Mouse (Mus musculus) embryonic stem cell, embryonic (primary cell): ENCODE measurements at regions not wholly inside any gene's neighbourhood (a gene's known extent, or its start where the extent isn't known, plus 50 kb on each side); places are given as distances from the start of the nearest gene placed in this dataset.
"Not testable (repeated sequence)": the region's sequence is repeated elsewhere in the genome, so short reads cannot be mapped to it uniquely, and the experiment has no call there.

Source experiments
- CTCF ChIA-PET, 4 experiments: fragments of 300-600 bp in 2 of 4; fragments of 350-600 bp in 2 of 4; sonication (Branson Sonifier 250); formaldehyde crosslinking; loops; one replicate each; lab custom pipeline; 2022; ENCODE audit warnings: inconsistent platforms in 2 of 4; lab: Charles Lee
- POLR2A ChIA-PET, 4 experiments: fragments of 300-600 bp in 2 of 4; fragments of 350-600 bp in 2 of 4; sonication (Branson Sonifier 250); formaldehyde crosslinking; loops; one replicate each; lab custom pipeline; 2022; ENCODE audit warnings: antibody characterized with exemption in 4 of 4, inconsistent platforms in 1 of 4; lab: Charles Lee

- POLR2A ChIA-PET, CTCF ChIA-PET: not testable (repeated sequence)
Observed at GRCm38 (mm10) chr3:82219192-82219885, 73.8 kb upstream of the Gucy1a1 start.

DNA sequence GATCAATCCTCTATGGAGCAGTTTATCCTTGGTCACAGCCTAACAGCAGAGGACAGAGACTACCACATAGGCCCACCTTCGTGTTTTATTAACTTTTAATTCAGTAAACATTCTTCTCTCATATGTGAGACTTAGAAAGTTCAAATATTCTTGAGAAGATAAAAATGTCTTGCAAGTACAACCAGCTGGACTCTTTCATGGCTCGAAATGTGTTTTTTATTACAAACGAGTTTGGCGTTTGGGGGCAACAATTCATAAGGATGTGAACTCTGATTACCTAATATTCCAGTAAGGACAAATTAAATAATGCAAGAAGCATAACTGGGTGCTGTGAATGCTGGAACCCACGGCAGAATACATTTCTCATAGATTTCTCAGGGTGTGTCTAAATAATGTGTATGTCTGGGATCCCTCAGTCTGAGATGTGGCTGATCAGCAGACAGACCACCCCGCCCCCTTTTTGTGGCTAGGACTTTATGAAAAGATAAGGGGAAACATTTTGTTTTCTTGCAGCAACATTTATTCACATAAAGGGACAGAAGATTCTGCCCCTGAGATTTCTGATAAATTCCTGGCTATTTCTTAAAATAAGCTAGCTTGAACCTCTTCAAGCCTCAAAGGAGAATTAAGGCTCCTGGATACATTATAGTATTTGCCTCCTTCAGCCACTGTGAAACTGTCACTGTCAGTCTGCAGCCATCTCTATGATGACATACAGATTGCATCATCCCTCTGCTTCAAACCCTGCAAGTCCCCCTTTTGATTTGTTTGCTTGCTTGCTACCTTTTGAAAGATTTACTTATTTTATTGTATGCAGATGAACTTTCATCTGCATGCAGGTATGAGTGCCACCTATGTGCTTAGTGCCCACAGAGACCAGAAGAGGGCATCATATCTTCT is 69.2 kb upstream of the Gucy1a1 start:
- POLR2A ChIA-PET = no interaction called here

DNA sequence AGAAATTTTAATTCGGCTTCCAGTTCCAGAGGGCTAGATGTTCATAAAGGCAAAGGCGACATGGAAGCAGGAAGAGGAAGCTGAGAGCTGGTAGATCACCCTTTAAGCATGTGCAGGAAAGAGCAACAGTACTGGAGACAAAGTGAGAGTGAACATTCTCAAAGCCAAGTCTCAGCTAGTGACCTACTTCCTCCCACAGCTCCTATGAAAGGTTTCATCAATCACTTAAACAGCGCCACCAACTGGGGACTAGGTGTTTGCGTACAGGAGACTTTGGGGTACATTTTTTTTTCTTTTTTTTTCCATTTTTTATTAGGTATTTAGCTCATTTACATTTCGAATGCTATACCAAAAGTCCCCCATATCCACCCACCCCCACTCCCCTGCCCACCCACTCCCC is 61.7 kb upstream of the Gucy1a1 start:
- ChIA-PET POLR2A (no interaction called here), CTCF (interaction anchor here in 2 of 4 experiments (0.6 to 0.7 kb wide), 2 partner anchors 76 to 914 kb away, joined by 3 to 5 read pairs; no protein-coding TSS in a partner anchor)

More for the DNA sequence above, 69.2 kb upstream of the Gucy1a1 start:
- CTCF ChIA-PET = no interaction called here
